Mouse (Mus musculus) hindbrain, embryonic 16.5 days (tissue): Measurements from ENCODE around the gene Mettl25. TPM values are rescaled to one million over a fixed set of nuclear protein-coding genes. Genes with fewer than 3 reads are reported as not detected.

Experiments
- ATAC-seq: fragments of 200-750 bp; cut with Nextera tagmentation; 2 replicates; pipeline ENCODE4 v1.8.0; 2017; ENCODE audit warnings: moderate TSS enrichment, moderate library complexity
- H3K27ac ChIP-seq: fragments of 300-500 bp; sonication (generic); 2 replicates; pipeline ENCODE4 v1.5.1; 2014; ENCODE audit warnings: low read depth, mild to moderate bottlenecking, control low read depth, low read length, moderate library complexity
- H3K27me3 ChIP-seq: fragments of 300-500 bp; sonication (generic); replicated peaks from 2 replicates; pipeline ENCODE4 v1.6.1; 2014; ENCODE audit warnings: low read length; ENCODE audit not compliant: control insufficient read depth, insufficient read depth
- H3K36me3 ChIP-seq: fragments of 300-500 bp; sonication (generic); 2 replicates; pipeline ENCODE4 v1.6.1; 2014; ENCODE audit warnings: mild to moderate bottlenecking, low read length, moderate library complexity, mixed read lengths; ENCODE audit not compliant: control insufficient read depth, insufficient read depth
- H3K4me1 ChIP-seq: fragments of 300-500 bp; sonication (generic); 2 replicates; pipeline ENCODE4 v1.6.1; 2014; ENCODE audit warnings: low read depth, low read length; ENCODE audit not compliant: control insufficient read depth, insufficient read depth
- H3K4me2 ChIP-seq: fragments of 300-500 bp; sonication (generic); 2 replicates; pipeline ENCODE4 v1.6.1; 2014; ENCODE audit warnings: mild to moderate bottlenecking, low read length, control low read depth, moderate library complexity
- H3K4me3 ChIP-seq: fragments of 300-500 bp; sonication (generic); 2 replicates; pipeline ENCODE4 v1.5.1; 2014; ENCODE audit warnings: mild to moderate bottlenecking, low read length, control low read depth, moderate library complexity
- H3K9ac ChIP-seq: fragments of 300-500 bp; sonication (generic); 2 replicates; pipeline ENCODE4 v1.6.1; 2014; ENCODE audit warnings: low read depth, mild to moderate bottlenecking, control low read depth, low read length, moderate library complexity
- H3K9me3 ChIP-seq: fragments of 300-500 bp; sonication (generic); 2 replicates; pipeline ENCODE4 v1.6.1; 2014; ENCODE audit warnings: mild to moderate bottlenecking, low read length, moderate library complexity; ENCODE audit not compliant: control insufficient read depth
- WGBS: fragments of 180-500 bp; shearing (Covaris S2); extraction: QIAGEN DNeasy Blood & Tissue Kit; methylation state at CpG from one replicate; pipeline ENCODE4 v1.1.7; 2014; 5-methylcytosine and 5-hydroxymethylcytosine counted together
- polyA plus RNA-seq: library from polyadenylated mRNA; unstranded; fragments of >200 nt; fragmentation: Nextera tagmentation; extraction: Ambion mirVana; gene quantifications from 2 replicates; pipeline ENCODE4 v1.2.1, GENCODE M21; 2015

The Mettl25 gene
- polyA plus RNA-seq, 1 experiment from 2014 or later: 14.3 TPM

DNA sequence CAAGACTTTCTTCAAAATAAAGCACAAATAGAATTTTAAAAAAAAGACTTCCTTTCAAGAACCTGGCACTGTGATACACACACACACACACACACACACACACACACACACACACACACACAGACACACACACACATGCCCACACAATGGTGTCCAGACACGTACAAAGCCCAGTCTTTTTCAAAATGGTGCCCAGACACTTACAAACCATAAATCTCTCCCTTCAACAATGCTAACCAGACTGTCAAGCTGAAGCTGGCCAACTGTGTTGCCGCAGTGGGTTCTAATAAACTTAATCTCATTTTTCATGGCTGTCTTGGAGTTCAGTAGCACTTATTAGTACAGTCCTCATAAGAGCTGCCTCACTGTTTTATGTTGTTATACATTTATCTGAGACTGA lies 80.7 kb downstream of the Mettl25 start:
- 55% methylated on average over 2 of the region's 2 CpGs for WGBS
- H3K4me2 ChIP-seq: no peak overlapping the region
- peak; percentile 45; the same call in 1 of the 2 replicates for ATAC-seq
- H3K27ac ChIP-seq: no peak overlapping the region
- H3K4me1 ChIP-seq: no peaks in the 10 kb centered on the region
- no peak overlapping the region for H3K9ac ChIP-seq
- no peaks in the 10 kb centered on the region for H3K36me3 ChIP-seq
- no peaks in the 10 kb centered on the region for H3K9me3 ChIP-seq
- no peak overlapping the region for H3K4me3 ChIP-seq
- no peaks in the 10 kb centered on the region for H3K27me3 ChIP-seq

GRCm38 (mm10) chr10:105760046-105760445 lies 81.1 kb downstream of the Mettl25 start:
- ATAC-seq: no peak
- 79% methylated on average over 7 of the region's 7 CpGs for WGBS
- Histone ChIP-seq H3K36me3 (no peaks in the 10 kb centered on the region), H3K4me3 (no peak overlapping the region), H3K9me3 (no peaks in the 10 kb centered on the region), H3K27me3 (no peaks in the 10 kb centered on the region), H3K4me2 (no peak overlapping the region), H3K4me1 (no peaks in the 10 kb centered on the region), H3K27ac (no peak overlapping the region), H3K9ac (no peak overlapping the region)

- Histone ChIP-seq H3K36me3 (no peaks in the 10 kb centered on the region), H3K4me3 (no peak overlapping the region), H3K27ac (no peak overlapping the region), H3K4me2 (no peak overlapping the region), H3K9me3 (no peaks in the 10 kb centered on the region), H3K4me1 (no peaks in the 10 kb centered on the region), H3K9ac (no peak overlapping the region), H3K27me3 (no peaks in the 10 kb centered on the region)
- WGBS: 71% methylated on average over 5 of the region's 5 CpGs
- no peak for ATAC-seq
These were observed 87.2 kb downstream of the Mettl25 start for GRCm38 (mm10) chr10:105753831-105754605.

GRCm38 (mm10) chr10:105746019-105746418 lies 95.2 kb downstream of the Mettl25 start:
- no peak overlapping the region for H3K4me3 ChIP-seq
- no peaks in the 10 kb centered on the region for H3K9me3 ChIP-seq
- no peak overlapping the region for H3K27ac ChIP-seq
- WGBS: 94% methylated on average over 1 of the region's 1 CpGs
- no peaks in the 10 kb centered on the region for H3K27me3 ChIP-seq
- no peak overlapping the region for H3K4me2 ChIP-seq
- no peak overlapping the region for H3K9ac ChIP-seq
- no peaks in the 10 kb centered on the region for H3K36me3 ChIP-seq
- no peaks in the 10 kb centered on the region for H3K4me1 ChIP-seq
- no peak for ATAC-seq

DNA sequence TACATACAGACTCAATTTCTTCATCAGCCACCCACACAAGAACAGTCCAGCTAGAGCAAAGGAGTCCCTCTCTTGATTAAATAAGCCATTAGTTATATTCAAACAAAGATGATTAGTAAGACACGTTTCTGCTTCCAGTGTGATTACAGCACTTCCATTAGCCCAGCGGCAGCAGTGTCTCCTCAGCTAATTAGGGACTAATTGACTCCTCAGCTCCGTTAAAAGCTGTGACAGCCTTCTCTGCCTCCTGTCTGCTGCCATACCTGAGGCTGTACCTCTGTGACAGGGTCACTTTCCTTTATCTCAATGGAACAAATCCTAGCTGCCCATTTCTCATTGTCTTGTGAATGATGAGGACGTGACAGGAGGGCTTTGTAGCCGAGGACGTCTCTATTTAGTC lies 99.4 kb downstream of the Mettl25 start:
- H3K9ac ChIP-seq: no peak overlapping the region
- H3K4me3 ChIP-seq: no peak overlapping the region
- 56% methylated on average over 6 of the region's 6 CpGs for WGBS
- no peak overlapping the region for H3K27ac ChIP-seq
- ATAC-seq: peak; percentile 68
- no peaks in the 10 kb centered on the region for H3K9me3 ChIP-seq
- no peaks in the 10 kb centered on the region for H3K4me1 ChIP-seq
- no peaks in the 10 kb centered on the region for H3K27me3 ChIP-seq
- no peak overlapping the region for H3K4me2 ChIP-seq
- H3K36me3 ChIP-seq: no peaks in the 10 kb centered on the region

- 80% methylated on average over 5 of the region's 5 CpGs for WGBS
- Histone ChIP-seq H3K4me3 (no peak overlapping the region), H3K27ac (no peak overlapping the region), H3K9ac (no peak overlapping the region), H3K4me2 (no peak overlapping the region), H3K4me1 (no peaks in the 10 kb centered on the region), H3K9me3 (no peaks in the 10 kb centered on the region), H3K27me3 (no peaks in the 10 kb centered on the region), H3K36me3 (no peaks in the 10 kb centered on the region)
- ATAC-seq: no peak
These were observed 102.2 kb downstream of the Mettl25 start for GRCm38 (mm10) chr10:105738942-105739341.

DNA sequence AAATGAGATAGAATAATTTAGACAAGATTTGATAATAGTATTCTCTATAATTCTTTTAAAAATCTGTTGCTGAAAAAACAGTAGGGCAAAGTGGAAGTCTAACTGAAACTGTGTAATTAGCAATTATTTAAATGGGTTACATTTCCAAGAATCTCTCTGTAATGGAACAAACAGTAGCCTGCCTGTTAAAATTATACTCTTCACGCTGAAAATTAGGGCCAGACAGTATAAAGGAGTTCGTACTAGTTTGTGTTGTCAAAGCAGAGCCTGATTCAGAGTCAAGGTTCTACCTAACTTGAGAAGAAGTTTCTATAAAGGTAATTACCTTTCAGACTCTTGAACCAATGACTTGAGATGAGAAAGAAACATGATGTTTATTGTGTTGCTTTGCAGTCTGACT lies 113.4 kb downstream of the Mettl25 start:
- Histone ChIP-seq H3K4me2 (no peak overlapping the region), H3K36me3 (no peaks in the 10 kb centered on the region), H3K27ac (no peak overlapping the region), H3K27me3 (no peaks in the 10 kb centered on the region), H3K4me1 (no peaks in the 10 kb centered on the region), H3K9ac (no peak overlapping the region), H3K9me3 (no peaks in the 10 kb centered on the region), H3K4me3 (no peak overlapping the region)
- WGBS: 64% methylated on average over 2 of the region's 2 CpGs
- ATAC-seq: no peak

DNA sequence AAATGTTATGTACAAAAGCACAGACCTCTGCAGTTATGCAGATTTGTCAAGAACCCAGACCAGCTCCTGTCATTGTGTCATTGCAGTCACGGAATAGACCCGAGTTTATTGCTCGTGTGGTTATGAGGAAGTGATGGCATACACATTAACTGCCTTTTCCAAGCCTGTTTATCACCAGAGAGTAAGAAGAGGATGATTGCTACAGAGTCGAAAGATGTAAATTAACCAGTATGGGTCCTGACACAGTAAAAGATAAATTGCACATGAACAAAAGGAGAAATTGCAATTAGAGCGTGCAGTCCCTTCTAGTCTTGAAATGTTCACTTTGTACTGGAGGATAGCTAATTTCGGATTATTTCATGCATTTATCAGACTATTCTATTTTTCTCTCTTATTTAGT lies 113.8 kb downstream of the Mettl25 start:
- Histone ChIP-seq H3K9ac (no peak overlapping the region), H3K27ac (no peak overlapping the region), H3K4me2 (no peak overlapping the region), H3K4me3 (no peak overlapping the region), H3K36me3 (no peaks in the 10 kb centered on the region), H3K9me3 (no peaks in the 10 kb centered on the region), H3K4me1 (no peaks in the 10 kb centered on the region), H3K27me3 (no peaks in the 10 kb centered on the region)
- 53% methylated on average over 6 of the region's 6 CpGs for WGBS
- ATAC-seq: no peak

DNA sequence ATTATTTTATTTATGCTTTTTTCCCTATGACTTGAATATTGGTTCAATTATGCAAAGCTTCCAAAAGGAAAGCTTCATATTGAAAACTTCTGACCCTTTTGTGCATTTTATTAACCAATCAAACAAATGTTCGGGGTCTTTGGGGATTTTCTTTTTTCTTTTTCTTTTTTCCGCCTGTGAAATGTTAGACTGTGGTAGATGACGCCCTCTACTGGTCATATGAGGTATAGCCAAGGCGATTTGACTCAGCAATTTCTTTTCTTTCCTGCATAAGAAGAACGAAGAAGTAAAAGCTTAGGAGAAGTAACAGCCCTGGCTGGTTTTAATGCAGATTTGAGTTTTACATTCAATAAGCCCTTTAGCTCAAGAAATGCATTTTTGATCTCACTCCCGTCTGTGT lies 126.3 kb downstream of the Mettl25 start:
- no peaks in the 10 kb centered on the region for H3K27me3 ChIP-seq
- no peak overlapping the region for H3K27ac ChIP-seq
- no peaks in the 10 kb centered on the region for H3K36me3 ChIP-seq
- no peaks in the 10 kb centered on the region for H3K9me3 ChIP-seq
- no peak overlapping the region for H3K4me2 ChIP-seq
- H3K4me1 ChIP-seq: no peaks in the 10 kb centered on the region
- 10% methylated on average over 6 of the region's 6 CpGs for WGBS
- H3K4me3 ChIP-seq: no peak overlapping the region
- no peak overlapping the region for H3K9ac ChIP-seq
- ATAC-seq: no peak
